Mouse (Mus musculus) stomach, postnatal 0 days (tissue): ENCODE measurements at regions not wholly inside any gene's neighbourhood (a gene's known extent, or its start where the extent isn't known, plus 50 kb on each side); places are given as distances from the start of the nearest gene placed in this dataset.

Source experiments
- CTCF ChIP-seq: IDR thresholded peaks from 2 replicates; pipeline ENCODE4 v1.5.1; 2016; ENCODE audit warnings: antibody characterized with exemption, low read depth, mild to moderate bottlenecking, moderate library complexity
- EP300 ChIP-seq: optimal IDR thresholded peaks from 2 replicates; pipeline ENCODE3; 2016; ENCODE audit warnings: antibody characterized with exemption

DNA sequence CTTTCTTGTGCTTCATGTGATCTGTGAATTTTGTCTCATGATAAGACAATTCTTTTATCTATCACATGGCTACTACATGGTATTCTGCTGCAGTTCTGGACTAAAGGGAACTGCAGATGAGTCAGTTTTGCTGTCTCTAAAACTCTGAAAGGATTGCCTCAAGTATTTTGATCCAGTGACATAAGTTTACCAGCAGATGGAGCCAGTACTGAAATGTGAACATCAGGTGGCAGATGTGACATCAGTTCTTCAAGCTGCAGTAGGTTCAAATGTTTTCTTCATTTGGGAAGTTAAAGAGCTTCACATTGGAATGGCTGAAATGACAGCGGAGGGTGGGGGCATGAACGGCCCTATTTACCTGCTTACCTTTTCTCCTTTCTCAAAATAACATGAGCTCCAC is 170.0 kb upstream of the Ift57 start:
- TF ChIP-seq CTCF: peak; percentile 76
- no peak for TF ChIP-seq EP300
